Mouse (Mus musculus) kidney, adult 11 months (tissue): ENCODE measurements around the gene Stk35.
"Not testable (repeated sequence)": the region's sequence is repeated elsewhere in the genome, so short reads cannot be mapped to it uniquely, and the experiment has no call there.

Source experiments
- DNase-seq: peaks from one replicate; pipeline ENCODE4 v3.0.0; 2022

Stk35 gene

GRCm38 (mm10) chr2:129836921-129837320 is 36.6 kb downstream of the Stk35 start:
- DNase-seq = peak; percentile 62

GRCm38 (mm10) chr2:129838321-129838720 is 38.0 kb downstream of the Stk35 start:
- DNase-seq = no peak

GRCm38 (mm10) chr2:129845826-129846225 is 45.5 kb downstream of the Stk35 start:
- DNase-seq = no peak

- DNase-seq = peak; percentile 23
These were observed 46.2 kb downstream of the Stk35 start for GRCm38 (mm10) chr2:129846501-129846900.

- not testable (repeated sequence) for DNase-seq
These were observed 48.8 kb downstream of the Stk35 start for GRCm38 (mm10) chr2:129849078-129849477.

- DNase-seq = no peak
These were observed 51.2 kb downstream of the Stk35 start for GRCm38 (mm10) chr2:129851512-129851911.

GRCm38 (mm10) chr2:129863256-129863655 is 62.9 kb downstream of the Stk35 start:
- DNase-seq = no peak

GRCm38 (mm10) chr2:129864958-129865357 is 64.6 kb downstream of the Stk35 start:
- DNase-seq = peak; percentile 21

GRCm38 (mm10) chr2:129869151-129869550 is 68.8 kb downstream of the Stk35 start:
- no peak for DNase-seq

GRCm38 (mm10) chr2:129871246-129871645 is 70.9 kb downstream of the Stk35 start:
- DNase-seq = no peak

GRCm38 (mm10) chr2:129872071-129872470 is 71.8 kb downstream of the Stk35 start:
- no peak for DNase-seq

- peak; percentile 71 for DNase-seq
These were observed 73.2 kb downstream of the Stk35 start for GRCm38 (mm10) chr2:129873489-129873888.

- no peak for DNase-seq
These were observed 73.8 kb downstream of the Stk35 start for GRCm38 (mm10) chr2:129874084-129874483.

GRCm38 (mm10) chr2:129874509-129875095 is 74.3 kb downstream of the Stk35 start:
- DNase-seq = no peak

GRCm38 (mm10) chr2:129876935-129877334 is 76.6 kb downstream of the Stk35 start:
- no peak for DNase-seq

GRCm38 (mm10) chr2:129879817-129880216 is 79.5 kb downstream of the Stk35 start:
- peak; percentile 21 for DNase-seq

GRCm38 (mm10) chr2:129880226-129880625 is 79.9 kb downstream of the Stk35 start:
- DNase-seq = no peak

- DNase-seq = no peak
These were observed 81.6 kb downstream of the Stk35 start for GRCm38 (mm10) chr2:129881886-129882285.
